Mouse (Mus musculus) ES-Bruce4 (cell line): ENCODE results near the gene Mapre1.

Experiments
- CTCF ChIP-seq: IDR thresholded peaks from one replicate; pipeline ENCODE4 v1.8.1; 2011; ENCODE audit warnings: low read depth, low read length
- EP300 ChIP-seq: IDR thresholded peaks from 2 replicates; pipeline ENCODE4 v1.6.1; 2011; ENCODE audit warnings: low read depth, low read length; ENCODE audit not compliant: insufficient read depth
- POLR2A ChIP-seq: IDR thresholded peaks from one replicate; pipeline ENCODE4 v1.8.1; 2011; ENCODE audit warnings: low read length; ENCODE audit not compliant: insufficient read depth

DNA sequence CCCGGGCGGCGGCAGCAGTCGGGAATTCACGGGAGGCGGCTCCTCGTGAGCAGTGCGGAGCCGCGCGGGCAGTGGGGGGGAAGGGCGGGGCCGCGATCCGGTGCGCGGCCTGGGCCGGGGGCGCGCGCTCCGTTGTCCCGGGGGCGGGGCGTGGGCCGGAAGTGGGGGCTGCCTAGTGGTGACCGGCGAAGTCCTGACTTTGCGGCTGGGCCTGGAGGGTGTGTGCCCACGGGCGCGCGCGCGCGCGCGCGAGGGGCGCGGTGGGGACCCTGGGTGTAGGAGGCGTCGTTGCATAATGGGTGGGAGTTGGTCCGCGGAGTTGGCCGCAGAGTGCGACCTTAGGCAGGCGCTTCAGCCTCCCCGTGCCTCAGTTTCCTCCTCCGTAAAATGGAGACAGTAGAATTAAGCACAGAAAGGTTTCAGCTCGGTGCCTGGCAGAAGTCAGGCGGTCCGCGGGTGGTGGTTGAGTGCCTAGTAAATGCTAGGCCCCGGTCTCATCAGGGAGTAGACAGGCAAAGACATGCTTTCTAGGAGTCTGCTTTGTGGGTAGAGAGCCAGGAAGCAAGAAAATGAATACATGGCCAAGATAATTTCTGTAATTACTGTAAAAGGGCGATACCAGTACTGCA, 477 bp downstream of the Mapre1 start:
- TF ChIP-seq POLR2A (no peak), CTCF (no peak), EP300 (no peak)
